Mouse (Mus musculus) leukemia stem cell, adult 10-12 weeks (primary cell): ENCODE measurements around the gene Cdr1. TPM values are rescaled to one million over a fixed set of nuclear protein-coding genes. Genes with fewer than 3 reads are reported as not detected.

Experiments
- polyA plus RNA-seq: library from polyadenylated mRNA; stranded (reverse); fragments of >175 nt; gene quantifications from 2 replicates; pipeline ENCODE4 v1.2.3, GENCODE M21; 2012; ENCODE audit warnings: low replicate concordance

The Cdr1 gene
- polyA plus RNA-seq = not detected in 2 replicates

GRCm38 (mm10) chrX:61185458-61185857, at the start of gene Cdr1:
Gene Cdr1, minus strand, starts transcription at chrX:61185558.

